Mouse (Mus musculus): ENCODE measurements around the gene Sh2d3c. TPM values are rescaled to one million over a fixed set of nuclear protein-coding genes. Genes with fewer than 3 reads are reported as not detected.

The Sh2d3c gene
- total and polyA plus RNA-seq, 3 experiments, result 4.8 to 25.8 (median 11.1) TPM

- H3K79me2 ChIP-seq (replicated peaks; ENCODE audit: control insufficient read depth, extremely low read depth, insufficient read depth, poor library complexity, severe bottlenecking), result no peaks in the 10 kb centered on the region
- no peak overlapping the region for H3K4me2 ChIP-seq (ENCODE audit: insufficient read depth, low read depth, poor library complexity, severe bottlenecking)
- TF ChIP-seq ZMIZ1 (IDR thresholded peaks at IDR 0.05; ENCODE audit: low read depth, low read length) (no peak), CHD2 (IDR thresholded peaks at IDR 0.05; ENCODE audit: low read length) (no peak), CTCF (conservative IDR thresholded peaks at IDR 0.05 in 1 of 2, IDR thresholded peaks at IDR 0.05 in 1 of 2; ENCODE audit: low read depth in 2 of 2, low read length in 2 of 2) (no peak), SIN3A (IDR thresholded peaks at IDR 0.05; ENCODE audit: low read length) (no peak), KAT2A (IDR thresholded peaks at IDR 0.05; ENCODE audit: insufficient replicate concordance, low read length) (no peak), SMC3 (IDR thresholded peaks at IDR 0.05; ENCODE audit: low read depth, low read length) (no peak), EP300 (IDR thresholded peaks at IDR 0.05; ENCODE audit: low read length) (no peak), POLR2A (IDR thresholded peaks at IDR 0.05; ENCODE audit: low read depth, low read length) (no peak), BHLHE40 (IDR thresholded peaks at IDR 0.05; ENCODE audit: low read depth, low read length) (no peak), MXI1 (IDR thresholded peaks at IDR 0.05; ENCODE audit: low read depth, low read length) (no peak), USF1 (IDR thresholded peaks at IDR 0.05; ENCODE audit: low read depth, low read length) (no peak), GABPA (IDR thresholded peaks at IDR 0.05; ENCODE audit: insufficient replicate concordance, low read depth, low read length) (no peak), ETS1 (conservative IDR thresholded peaks at IDR 0.05; ENCODE audit: low read depth, low read length) (no peak)
- peaks cover 7 to 66% of the 10 kb centered on the region in 2 experiments; a peak in 3 of 4 replicates for H3K4me1 ChIP-seq (ENCODE audit: control insufficient read depth in 1 of 2, insufficient read depth in 2 of 2)
- in situ Hi-C loops (cut with MboI; ENCODE audit: low pct_ligation_motif_present, low pct_unique_long_range_greater_than_20kb, low sequenced_read_pairs), result no loop called here
- H3K36me3 ChIP-seq (replicated peaks in 1 of 2; ENCODE audit: control insufficient read depth in 1 of 2, insufficient read depth in 1 of 2, low read length in 1 of 2), result peaks cover 19 to 88% of the 10 kb centered on the region in 2 experiments
- no peaks in the 10 kb centered on the region for H3K9me3 ChIP-seq (replicated peaks; ENCODE audit: low read length)
- no peak overlapping the region for H3K27ac ChIP-seq (ENCODE audit: insufficient read depth, low read depth)
- dilution Hi-C loops (cut with MboI; ENCODE audit: extremely low pct_ligation_motif_present, extremely low pct_unique_long_range_greater_than_20kb, low sequenced_read_pairs), result no loop called here
- no peak overlapping the region for H3K4me3 ChIP-seq (replicated peaks in 1 of 3; ENCODE audit: low read depth in 2 of 3, low read length in 2 of 3, poor library complexity in 1 of 3)
- no peak overlapping the region for H3K9ac ChIP-seq (ENCODE audit: insufficient read depth, low read depth)
- H3K27me3 ChIP-seq (replicated peaks), result no peaks in the 10 kb centered on the region
- DNase-seq (ENCODE audit: extremely low read depth), result no peak
Observed at GRCm38 (mm10) chr2:32731911-32732310, 11.1 kb downstream of the Sh2d3c start.

DNA sequence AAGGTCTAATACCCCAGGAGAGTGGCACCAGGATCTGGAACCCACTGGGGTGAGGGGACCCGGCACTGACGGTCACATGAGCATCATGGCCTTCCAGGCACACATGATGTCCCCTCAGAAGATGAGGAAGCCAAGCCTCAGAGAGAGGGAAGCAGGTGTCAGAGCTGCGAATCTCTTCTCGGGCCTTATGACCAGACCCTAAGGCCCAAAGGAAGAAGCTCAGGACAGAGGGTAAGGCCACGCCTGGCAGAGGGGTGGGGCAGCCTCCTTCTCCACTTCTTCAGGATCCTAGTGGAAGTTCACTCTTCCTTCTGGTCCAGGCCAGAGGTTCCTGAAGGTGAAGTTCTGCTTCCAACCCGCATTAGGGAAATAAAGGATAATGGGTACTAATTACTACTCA is 11.8 kb downstream of the Sh2d3c start:
- no peak overlapping the region for H3K4me2 ChIP-seq (ENCODE audit: insufficient read depth, low read depth, poor library complexity, severe bottlenecking)
- DNase-seq (ENCODE audit: extremely low read depth), result no peak
- dilution Hi-C loops (cut with MboI; ENCODE audit: extremely low pct_ligation_motif_present, extremely low pct_unique_long_range_greater_than_20kb, low sequenced_read_pairs) (no loop called here), in situ Hi-C loops (cut with MboI; ENCODE audit: low pct_ligation_motif_present, low pct_unique_long_range_greater_than_20kb, low sequenced_read_pairs) (no loop called here)
- H3K36me3 ChIP-seq (replicated peaks in 1 of 2; ENCODE audit: control insufficient read depth in 1 of 2, insufficient read depth in 1 of 2, low read length in 1 of 2), result peaks cover 20 to 91% of the 10 kb centered on the region in 2 experiments
- no peaks in the 10 kb centered on the region for H3K79me2 ChIP-seq (replicated peaks; ENCODE audit: control insufficient read depth, extremely low read depth, insufficient read depth, poor library complexity, severe bottlenecking)
- no peak overlapping the region for H3K4me3 ChIP-seq (replicated peaks in 1 of 3; ENCODE audit: low read depth in 2 of 3, low read length in 2 of 3, poor library complexity in 1 of 3)
- no peaks in the 10 kb centered on the region for H3K9me3 ChIP-seq (replicated peaks; ENCODE audit: low read length)
- H3K27me3 ChIP-seq (replicated peaks), result no peaks in the 10 kb centered on the region
- no peak for TF ChIP-seq ZC3H11A (IDR thresholded peaks at IDR 0.05; ENCODE audit: low read depth, low read length)
- TF ChIP-seq ZKSCAN1 (IDR thresholded peaks at IDR 0.05; ENCODE audit: borderline replicate concordance, low read depth, low read length), result no peak
- TF ChIP-seq JUND (conservative IDR thresholded peaks at IDR 0.05; ENCODE audit: low read depth, low read length), result no peak
- TF ChIP-seq NELFE (IDR thresholded peaks at IDR 0.05; ENCODE audit: low read depth, low read length), result no peak
- no peak for TF ChIP-seq RAD21 (IDR thresholded peaks at IDR 0.05; ENCODE audit: low read depth, low read length)
- TF ChIP-seq TCF12 (IDR thresholded peaks at IDR 0.05; ENCODE audit: low read depth, low read length), result no peak
- TF ChIP-seq MAX (IDR thresholded peaks at IDR 0.05; ENCODE audit: low read length), result no peak
- no peak for TF ChIP-seq SIN3A (IDR thresholded peaks at IDR 0.05; ENCODE audit: low read length)
- H3K9ac ChIP-seq (ENCODE audit: insufficient read depth, low read depth), result no peak overlapping the region
- H3K4me1 ChIP-seq (ENCODE audit: control insufficient read depth in 1 of 2, insufficient read depth in 2 of 2), result peaks cover 7 to 65% of the 10 kb centered on the region in 2 experiments; a peak in 3 of 4 replicates
- H3K27ac ChIP-seq (ENCODE audit: insufficient read depth, low read depth), result no peak overlapping the region
